10 mouse cellular contexts compared by ENCODE assay signal in genomic region chr11:90623477-90623876, GRCm38 (mm10). TPM values are rescaled to one million over a fixed set of nuclear protein-coding genes. Genes with fewer than 3 reads are reported as not detected.
DNase-seq lines count a peak whose midpoint lies in the region; ATAC-seq and TF ChIP-seq lines count a peak whose summit lies in the region.
"Had no signal": no experiment of that assay in that cellular context is flagged by ENCODE, and none has a peak within 500 bp of the region (broad histone marks: within the 10 kb centered on the region; RNA-seq: fewer than 3 reads in every experiment).

No protein-coding gene starts in this region.

- 49% methylated on average over 6 of the region's 6 CpGs for WGBS in cerebellum, adult 2 months
- WGBS in embryonic facial prominence, embryonic 14.5 days = 47% methylated on average over 6 of the region's 6 CpGs
- WGBS in lung, embryonic 14.5 days = 47% methylated on average over 6 of the region's 6 CpGs

- no peak overlapping the region for H3K27ac ChIP-seq in cerebellum, adult 2 months (ENCODE audit: insufficient read depth, low read length)
- H3K27ac ChIP-seq in embryonic facial prominence, embryonic 14.5 days (replicated peaks; ENCODE audit: low read depth, low read length) = no peak overlapping the region
- H3K27ac ChIP-seq in lung, embryonic 14.5 days (ENCODE audit: low read depth) = no peak overlapping the region
- H3K27ac ChIP-seq: heart, embryonic 13.5 days; midbrain, embryonic 12.5 days had no signal

- TF ChIP-seq CTCF in cerebellum, adult 2 months (IDR thresholded peaks at IDR 0.05; ENCODE audit: borderline replicate concordance, insufficient read depth, low read depth, low read length) = peak; percentile 55; the same call in 1 of the 2 replicates
- TF ChIP-seq CTCF in lung, embryonic 14.5 days (IDR thresholded peaks at IDR 0.05; ENCODE audit: low read depth) = peak; percentile 67

- peak in 1 of 2 experiments; percentile 12 for DNase-seq in cerebellum, adult 2 months
- no peak for DNase-seq in cerebellum, adult 11 months
- DNase-seq in left cerebral cortex, adult 18-20 months (ENCODE audit: low spot score in 2 of 2) = peak; percentile 39 to 73
- DNase-seq in left cerebral cortex, adult 8-10 months (ENCODE audit: low spot score in 2 of 2) = no peak
- peak; percentile 35 for DNase-seq in MEL-GATA-1-ER (ENCODE audit: extremely low read depth, low read depth)
- DNase-seq in embryonic facial prominence, embryonic 14.5 days (ENCODE audit: low spot score) = peak; percentile 61
- peak; percentile 86 for DNase-seq in lung, embryonic 14.5 days
- DNase-seq in spleen, adult 12 weeks (ENCODE audit: low spot score) = no peak

- ATAC-seq in embryonic facial prominence, embryonic 14.5 days (ENCODE audit: low read depth) = no peak
- ATAC-seq in lung, embryonic 14.5 days (ENCODE audit: insufficient read depth) = no peak

- no peak overlapping the region for H3K4me3 ChIP-seq in cerebellum, adult 2 months (replicated peaks; ENCODE audit: insufficient read depth, low read depth, low read length)
- no peak overlapping the region for H3K4me3 ChIP-seq in embryonic facial prominence, embryonic 14.5 days (ENCODE audit: low read depth, low read length)
- no peak overlapping the region for H3K4me3 ChIP-seq in lung, embryonic 14.5 days (ENCODE audit: low read depth, low read length)
- H3K4me3 ChIP-seq: heart, embryonic 13.5 days; midbrain, embryonic 12.5 days had no signal

- no peak overlapping the region for H3K4me2 ChIP-seq in embryonic facial prominence, embryonic 14.5 days (ENCODE audit: low read depth, low read length)
- no peak overlapping the region for H3K4me2 ChIP-seq in lung, embryonic 14.5 days
- H3K4me2 ChIP-seq: heart, embryonic 13.5 days; midbrain, embryonic 12.5 days had no signal

- H3K9ac ChIP-seq in embryonic facial prominence, embryonic 14.5 days (ENCODE audit: low read depth, low read length) = no peak overlapping the region
- H3K9ac ChIP-seq in lung, embryonic 14.5 days = no peak overlapping the region
- H3K9ac ChIP-seq: heart, embryonic 13.5 days; midbrain, embryonic 12.5 days had no signal

- 0 out of 2 replicates have a peak, but pooled peaks cover 14% of the 10 kb centered on the region for H3K36me3 ChIP-seq in embryonic facial prominence, embryonic 14.5 days (ENCODE audit: control insufficient read depth, insufficient read depth, low read length)
- peaks cover 12% of the 10 kb centered on the region; the same call in 1 of the 2 replicates for H3K36me3 ChIP-seq in lung, embryonic 14.5 days (ENCODE audit: insufficient read depth)

- no peak for TF ChIP-seq POLR2A in cerebellum, adult 2 months (IDR thresholded peaks at IDR 0.05; ENCODE audit: borderline replicate concordance, insufficient read depth, low read length)

- no peaks in the 10 kb centered on the region for H3K27me3 ChIP-seq in cerebellum, adult 2 months (ENCODE audit: control insufficient read depth, insufficient read depth, low read length)
- no peaks in the 10 kb centered on the region for H3K27me3 ChIP-seq in embryonic facial prominence, embryonic 14.5 days (replicated peaks; ENCODE audit: control insufficient read depth, insufficient read depth, low read length)
- H3K27me3 ChIP-seq in lung, embryonic 14.5 days (ENCODE audit: insufficient read depth, low read length) = no peaks in the 10 kb centered on the region
- H3K27me3 ChIP-seq: heart, embryonic 13.5 days; midbrain, embryonic 12.5 days had no signal

- H3K4me1 ChIP-seq in cerebellum, adult 2 months (ENCODE audit: control insufficient read depth, insufficient read depth, low read length) = no peaks in the 10 kb centered on the region
- H3K4me1 ChIP-seq in embryonic facial prominence, embryonic 14.5 days (ENCODE audit: control insufficient read depth, insufficient read depth, low read length) = no peaks in the 10 kb centered on the region
- H3K4me1 ChIP-seq in lung, embryonic 14.5 days (ENCODE audit: insufficient read depth) = no peaks in the 10 kb centered on the region
- H3K4me1 ChIP-seq: heart, embryonic 13.5 days; midbrain, embryonic 12.5 days had no signal

- H3K9me3 ChIP-seq in embryonic facial prominence, embryonic 14.5 days (ENCODE audit: control insufficient read depth, low read length) = no peaks in the 10 kb centered on the region
- no peaks in the 10 kb centered on the region for H3K9me3 ChIP-seq in lung, embryonic 14.5 days (ENCODE audit: low read depth, low read length)
- H3K9me3 ChIP-seq: heart, embryonic 13.5 days; midbrain, embryonic 12.5 days had no signal

RNA-seq across cellular contexts. Expression of gene Stxbp4, which starts 14.4 kb away (rescaled TPM):
- 7.4 and 8.1 TPM in 2 replicates for polyA plus RNA-seq in cerebellum, adult 2 months (2012; rRNA removed)
- 10 to 100 TPM; 10.6 to 11.4 TPM for total RNA-seq in left cerebral cortex, adult 18-20 months (2021)
- 10 to 100 TPM in 3 of 4 experiments, 1 to 10 TPM in 1; 9.5 to 13.4 (median 11.2) TPM for total RNA-seq in left cerebral cortex, adult 8-10 months (2022)
- polyA plus RNA-seq in embryonic facial prominence, embryonic 14.5 days (2014; fragmentation: Nextera tagmentation; extraction: Ambion mirVana) = 17.9 and 21.6 TPM in 2 replicates
- polyA plus RNA-seq in lung, embryonic 14.5 days (2014; fragmentation: Nextera tagmentation; extraction: Ambion mirVana) = 26.5 and 27.4 TPM in 2 replicates

RNA-seq across cellular contexts. Expression of gene Cox11, which starts 14.5 kb away (rescaled TPM):
- 31.5 and 31.7 TPM in 2 replicates for polyA plus RNA-seq in cerebellum, adult 2 months (2012; rRNA removed)
- total RNA-seq in left cerebral cortex, adult 18-20 months (2021) = 10 to 100 TPM; 26.4 to 30.5 TPM
- 10 to 100 TPM; 23.0 to 26.7 (median 26.1) TPM for total RNA-seq in left cerebral cortex, adult 8-10 months (2022)
- polyA plus RNA-seq in embryonic facial prominence, embryonic 14.5 days (2014; fragmentation: Nextera tagmentation; extraction: Ambion mirVana) = 22.8 and 23.3 TPM in 2 replicates
- 25.7 and 25.9 TPM in 2 replicates for polyA plus RNA-seq in lung, embryonic 14.5 days (2014; fragmentation: Nextera tagmentation; extraction: Ambion mirVana)

Comparison
In these comparisons a context has a peak if more than half of its experiments do, and no peak if none do; other contexts are left out.
1. DNase-seq: peak in left cerebral cortex, adult 18-20 months (2 of 2), MEL-GATA-1-ER (single experiment), embryonic facial prominence, embryonic 14.5 days (single experiment) and lung, embryonic 14.5 days (single experiment); none in cerebellum, adult 11 months (single experiment), left cerebral cortex, adult 8-10 months (0 of 2) and spleen, adult 12 weeks (single experiment).